Mouse (Mus musculus): ENCODE measurements around the gene Mllt3. TPM values are rescaled to one million over a fixed set of nuclear protein-coding genes. Genes with fewer than 3 reads are reported as not detected.

Gene Mllt3
- polyA plus RNA-seq, 1 experiment from 2014 or later = 37.9 TPM

DNA sequence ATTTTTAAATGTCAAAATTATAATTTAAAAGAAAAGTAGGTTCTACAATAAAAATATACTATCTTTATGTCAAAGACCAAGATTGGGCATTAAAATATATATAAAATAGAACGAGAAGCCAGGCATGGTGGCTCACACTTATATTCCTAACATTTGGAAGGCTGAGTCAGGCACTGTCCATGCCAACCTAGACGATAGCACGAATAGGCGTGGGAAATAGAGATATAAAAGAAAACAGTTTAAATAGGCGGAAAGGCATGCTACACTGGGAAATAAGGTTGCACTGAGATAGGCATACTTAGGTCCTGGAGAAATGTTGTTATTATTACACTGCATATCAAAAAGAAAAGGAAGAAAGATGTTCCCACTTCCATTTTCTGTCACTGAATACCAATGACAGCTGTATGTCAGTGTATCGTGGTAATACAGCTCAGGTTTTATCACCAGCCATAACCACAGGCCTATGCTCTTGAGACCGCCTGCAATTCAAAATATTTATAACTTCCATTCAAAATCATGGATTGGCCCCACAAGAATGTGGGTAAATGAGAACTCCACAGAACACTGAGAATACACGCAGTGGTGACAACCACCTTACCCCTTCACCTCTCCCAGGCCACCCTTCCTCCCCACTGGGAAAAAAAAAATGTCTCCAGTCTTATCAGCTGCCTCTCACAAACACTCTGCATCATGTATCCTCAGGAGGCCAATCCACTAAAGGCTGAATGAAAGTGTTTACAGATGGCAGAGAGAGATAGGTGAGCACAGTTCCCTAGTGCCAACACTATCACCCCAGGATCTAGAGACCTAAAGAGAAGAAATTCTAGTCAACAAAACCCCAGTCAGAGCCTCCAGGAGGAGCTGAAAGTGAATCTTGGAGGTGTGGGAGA is 102.6 kb downstream of the Mllt3 start:
- H3K27me3 ChIP-seq = no peaks in the 10 kb centered on the region
- ChIA-PET POLR2A (interaction anchor here (0.7 kb wide), 1 partner anchor 330 kb away, joined by 3 read pairs; no protein-coding TSS in a partner anchor), CTCF (interaction anchor here (1.2 kb wide), 1 partner anchor 9 kb away, joined by 3 read pairs; no protein-coding TSS in a partner anchor)
- in situ Hi-C loops (cut with MboI; ENCODE audit: low pct_unique_long_range_greater_than_20kb) = no loop called here
- ATAC-seq (no peak), DNase-seq (ENCODE audit: low read depth, low spot score) (no peak)
- no peak for TF ChIP-seq CTCF (IDR thresholded peaks at IDR 0.05)

DNA sequence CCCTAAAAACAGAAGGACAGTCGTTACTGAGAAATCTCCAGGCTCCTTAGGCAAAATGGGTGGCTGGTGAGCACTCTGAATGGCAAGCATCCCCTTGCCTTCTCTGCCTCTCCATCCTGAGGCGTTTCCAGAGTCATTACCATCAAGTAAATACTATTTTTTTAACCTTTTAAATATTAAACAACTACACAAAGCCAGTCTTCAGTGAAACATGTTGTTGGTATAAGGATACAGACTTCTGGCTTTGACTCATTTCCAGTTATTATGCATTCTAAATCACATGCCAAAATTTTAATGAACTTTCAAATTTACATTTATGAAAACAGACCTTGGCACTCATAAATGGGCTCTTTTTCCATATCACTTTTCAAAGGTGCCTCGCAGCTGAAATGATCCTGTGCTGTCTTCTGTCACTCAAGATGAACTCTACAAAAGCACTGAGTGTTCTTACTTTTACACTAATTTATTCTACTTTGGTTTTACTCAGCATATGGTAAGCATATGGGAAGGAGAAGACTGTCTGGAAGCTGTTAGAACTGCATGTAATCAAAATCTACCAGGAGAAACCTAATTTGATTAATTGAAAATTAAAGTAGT is 104.5 kb downstream of the Mllt3 start:
- ATAC-seq (no peak), DNase-seq (ENCODE audit: low read depth, low spot score) (no peak)
- POLR2A ChIA-PET = no interaction called here
- in situ Hi-C loops (cut with MboI; ENCODE audit: low pct_unique_long_range_greater_than_20kb) = no loop called here
- CTCF ChIA-PET = no interaction called here
- TF ChIP-seq CTCF (IDR thresholded peaks at IDR 0.05) = no peak
- H3K27me3 ChIP-seq = no peaks in the 10 kb centered on the region

DNA sequence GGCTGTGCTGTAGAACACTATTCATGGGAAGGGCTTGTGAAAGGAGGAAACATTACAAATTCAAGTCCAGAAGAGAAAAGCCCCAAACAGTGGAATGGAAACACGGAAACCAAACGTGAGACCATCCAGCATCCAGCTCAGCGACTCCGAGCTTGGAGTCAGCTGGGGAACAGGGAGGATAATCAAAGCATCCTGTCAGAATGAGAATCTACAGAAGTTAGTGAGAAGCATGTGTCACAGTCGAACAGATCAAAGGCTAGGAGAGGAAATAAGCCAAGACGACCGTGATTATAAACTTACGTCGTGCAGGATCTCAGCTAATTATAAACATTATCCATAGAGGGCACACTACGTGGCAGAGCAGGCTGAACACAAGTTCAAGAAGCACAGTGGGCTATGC is 105.8 kb downstream of the Mllt3 start:
- ChIA-PET POLR2A (no interaction called here), CTCF (no interaction called here)
- no peaks in the 10 kb centered on the region for H3K27me3 ChIP-seq
- no peak for TF ChIP-seq CTCF (IDR thresholded peaks at IDR 0.05)
- ATAC-seq (no peak), DNase-seq (ENCODE audit: low read depth, low spot score) (no peak)
- in situ Hi-C loops (cut with MboI; ENCODE audit: low pct_unique_long_range_greater_than_20kb) = no loop called here

DNA sequence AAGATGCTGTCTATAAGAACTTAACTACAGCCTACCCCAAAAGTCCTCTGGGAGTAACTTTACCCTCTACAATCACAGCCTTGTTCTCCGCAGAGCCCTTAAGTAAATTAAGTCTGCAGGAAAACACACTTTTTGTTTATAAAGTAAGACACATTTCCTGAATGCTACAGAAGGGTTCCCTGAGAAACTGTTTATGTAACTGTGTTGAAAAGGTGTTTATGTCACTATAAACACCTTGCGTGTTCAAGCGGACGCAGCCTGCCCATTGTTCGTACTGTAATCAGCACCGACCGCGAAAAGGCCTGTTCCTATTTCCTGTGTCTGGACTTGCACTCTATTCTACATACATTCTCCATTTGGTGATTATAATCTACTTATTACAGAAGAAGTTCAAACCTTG is 112.5 kb downstream of the Mllt3 start:
- no peaks in the 10 kb centered on the region for H3K27me3 ChIP-seq
- POLR2A ChIA-PET = no interaction called here
- in situ Hi-C loops (cut with MboI; ENCODE audit: low pct_unique_long_range_greater_than_20kb) = no loop called here
- no peak for DNase-seq (ENCODE audit: low read depth, low spot score)
- no peak for ATAC-seq
- CTCF ChIA-PET = no interaction called here
- no peak for TF ChIP-seq CTCF (IDR thresholded peaks at IDR 0.05)

DNA sequence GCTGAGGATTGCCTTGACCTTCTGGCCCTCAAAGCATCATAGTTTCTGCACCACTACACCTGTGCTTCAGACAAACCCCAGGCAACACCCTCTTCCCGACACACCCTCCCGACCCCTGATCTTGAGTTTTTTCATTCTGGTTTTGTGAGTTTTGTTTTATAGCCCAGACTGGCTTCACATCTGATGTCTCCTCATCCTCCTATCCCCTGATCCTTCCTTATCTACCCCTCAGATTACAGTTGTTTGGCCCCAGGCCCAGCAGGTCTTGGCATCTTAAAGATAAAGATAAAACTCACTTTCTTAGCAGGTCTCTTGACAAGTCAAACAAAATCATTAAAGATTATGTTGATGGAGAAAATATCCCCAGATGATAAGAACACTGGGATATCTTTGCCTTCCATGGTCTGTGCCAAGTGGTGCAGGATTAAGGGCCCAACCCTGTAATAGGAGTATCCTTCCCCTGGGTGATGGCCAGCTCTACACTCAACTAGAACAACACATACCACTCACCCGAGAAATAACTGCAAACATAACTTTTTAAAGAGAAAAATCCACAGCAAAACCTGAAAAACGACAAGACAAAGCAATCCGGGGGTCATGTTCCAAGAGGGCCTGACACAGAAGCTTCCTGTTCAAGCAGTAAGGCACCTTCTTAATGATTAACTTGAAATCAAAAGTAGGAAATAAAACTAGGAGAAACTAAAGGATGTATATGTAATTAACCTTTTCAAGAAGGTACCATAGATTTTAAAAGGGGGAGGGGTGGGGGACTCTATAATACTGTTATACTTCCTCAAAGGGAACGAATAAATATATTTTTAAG is 121.8 kb downstream of the Mllt3 start:
- DNase-seq (ENCODE audit: low read depth, low spot score) = no peak

DNA sequence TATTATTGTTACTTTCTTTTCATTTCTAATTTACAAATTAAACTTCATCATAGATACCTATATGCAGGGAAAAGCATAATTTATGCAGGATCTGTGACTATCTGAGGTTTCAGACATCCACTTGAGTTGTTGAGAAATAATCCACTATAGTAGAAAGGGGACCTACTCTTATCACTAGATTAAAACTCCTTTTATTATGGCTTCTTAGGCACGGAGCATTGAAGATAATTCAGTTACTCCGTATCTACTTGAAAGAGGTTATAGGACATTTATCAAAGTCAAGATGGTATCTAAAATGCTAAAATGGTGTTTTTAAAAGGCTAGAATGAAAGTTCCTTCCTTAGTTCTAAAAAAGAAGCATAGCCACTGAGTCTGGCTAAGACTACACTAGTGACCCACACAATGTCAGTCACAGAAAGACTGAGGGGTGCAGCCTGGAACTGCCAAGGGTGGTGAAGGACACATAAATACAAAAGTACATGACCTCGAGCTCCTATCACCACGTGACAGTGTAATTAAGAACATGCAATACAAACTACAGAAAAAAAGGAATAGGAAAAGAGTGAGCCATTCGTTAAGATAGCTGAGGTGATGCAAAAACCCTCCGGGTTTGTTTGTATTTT is 127.9 kb downstream of the Mllt3 start:
- POLR2A ChIA-PET = interaction anchor here (0.6 kb wide), 1 partner anchor 334 kb away, joined by 3 read pairs; no protein-coding TSS in a partner anchor
- DNase-seq (ENCODE audit: low read depth, low spot score) (no peak), ATAC-seq (no peak)
- CTCF ChIA-PET = no interaction called here
- TF ChIP-seq CTCF (IDR thresholded peaks at IDR 0.05) = no peak
- in situ Hi-C loops (cut with MboI; ENCODE audit: low pct_unique_long_range_greater_than_20kb) = no loop called here
- no peaks in the 10 kb centered on the region for H3K27me3 ChIP-seq

More for the DNA sequence above, 121.8 kb downstream of the Mllt3 start:
- no peak for ATAC-seq
- no peak for TF ChIP-seq CTCF (IDR thresholded peaks at IDR 0.05)
- ChIA-PET POLR2A (interaction anchor here (1.1 kb wide), 1 partner anchor 9 kb away, joined by 3 read pairs; no protein-coding TSS in a partner anchor), CTCF (interaction anchor here (1.0 kb wide), 1 partner anchor 282 kb away, joined by 3 read pairs; no protein-coding TSS in a partner anchor)
- H3K27me3 ChIP-seq = no peaks in the 10 kb centered on the region
- in situ Hi-C loops (cut with MboI; ENCODE audit: low pct_unique_long_range_greater_than_20kb) = no loop called here

DNA sequence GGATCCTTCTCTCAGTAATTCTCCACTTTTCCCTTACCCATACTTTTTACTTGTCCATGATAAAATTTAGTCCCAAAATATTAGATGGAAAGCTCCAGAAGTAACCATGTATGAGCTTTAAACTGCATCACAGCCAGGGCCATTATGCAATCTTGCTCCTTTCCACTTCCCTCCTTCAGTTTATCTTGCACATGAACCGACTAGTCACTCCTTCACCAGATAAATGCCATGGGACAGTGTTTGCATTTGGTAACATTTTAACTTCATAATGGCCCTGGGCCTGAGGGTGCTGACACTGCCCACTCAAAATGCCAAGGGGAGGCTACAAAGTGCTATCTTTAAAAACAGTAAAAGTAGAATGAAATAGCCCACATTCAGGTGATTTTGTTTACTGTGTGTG is 128.4 kb downstream of the Mllt3 start:
- no peaks in the 10 kb centered on the region for H3K27me3 ChIP-seq
- DNase-seq (ENCODE audit: low read depth, low spot score) (no peak), ATAC-seq (no peak)
- ChIA-PET CTCF (no interaction called here), POLR2A (interaction anchor here (0.6 to 1.2 kb wide), 2 partner anchors 11 to 334 kb away, joined by 3 to 4 read pairs; no protein-coding TSS in a partner anchor)
- no peak for TF ChIP-seq CTCF (IDR thresholded peaks at IDR 0.05)
- in situ Hi-C loops (cut with MboI; ENCODE audit: low pct_unique_long_range_greater_than_20kb) = no loop called here

DNA sequence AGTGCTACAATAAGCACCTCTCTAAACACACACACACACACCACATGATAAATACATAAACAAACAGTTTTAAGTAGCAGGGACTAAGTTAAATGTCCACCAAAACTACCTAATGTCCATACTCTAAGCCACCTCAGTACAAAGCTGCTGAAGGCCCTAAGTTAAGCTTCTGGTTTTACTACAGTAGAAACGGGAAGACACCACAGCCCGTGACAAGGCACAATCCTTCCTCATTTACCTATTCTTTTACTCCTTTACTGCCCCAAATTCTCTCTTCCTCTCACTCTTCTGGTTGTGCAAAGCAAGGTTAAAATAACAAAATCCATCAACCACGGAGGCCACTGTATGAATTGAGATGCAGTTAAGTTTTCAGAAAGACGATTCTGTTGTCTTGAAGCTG is 130.6 kb downstream of the Mllt3 start:
- DNase-seq (ENCODE audit: low read depth, low spot score) = no peak
- ATAC-seq = no peak
- ChIA-PET CTCF (interaction anchor here (1.5 kb wide), 1 partner anchor 13 kb away, joined by 4 read pairs; no protein-coding TSS in a partner anchor), POLR2A (interaction anchor here (1.5 kb wide), 1 partner anchor 9 kb away, joined by 3 read pairs; no protein-coding TSS in a partner anchor)
- H3K27me3 ChIP-seq = no peaks in the 10 kb centered on the region
- TF ChIP-seq CTCF (IDR thresholded peaks at IDR 0.05) = no peak
- in situ Hi-C loops (cut with MboI; ENCODE audit: low pct_unique_long_range_greater_than_20kb) = no loop called here

DNA sequence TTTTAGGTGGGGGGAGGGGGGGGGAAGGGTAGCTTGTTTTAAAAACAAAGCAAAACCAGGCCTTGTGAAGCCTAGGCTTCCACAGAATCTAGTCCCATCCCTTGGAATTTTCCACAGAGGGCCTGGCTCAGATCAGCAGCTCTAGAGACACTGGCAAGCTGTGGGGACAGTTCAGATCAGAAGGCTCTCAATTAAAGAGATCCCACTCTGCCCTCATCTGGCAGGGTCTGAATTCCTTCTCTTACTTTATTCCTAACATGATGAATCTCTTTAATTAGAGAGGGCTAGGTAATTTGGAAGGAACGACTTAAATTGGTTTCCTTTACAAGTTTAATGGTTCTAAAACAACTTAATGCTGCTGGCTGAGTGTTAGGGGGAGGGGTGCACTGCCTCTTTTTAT is 132.0 kb downstream of the Mllt3 start:
- H3K27me3 ChIP-seq = no peaks in the 10 kb centered on the region
- peak; percentile 25 for TF ChIP-seq CTCF (IDR thresholded peaks at IDR 0.05)
- ChIA-PET POLR2A (no interaction called here), CTCF (interaction anchor here (0.8 kb wide), 1 partner anchor 10 kb away, joined by 3 read pairs; no protein-coding TSS in a partner anchor)
- in situ Hi-C loops (cut with MboI; ENCODE audit: low pct_unique_long_range_greater_than_20kb) = no loop called here
- ATAC-seq (no peak), DNase-seq (ENCODE audit: low read depth, low spot score) (no peak)

DNA sequence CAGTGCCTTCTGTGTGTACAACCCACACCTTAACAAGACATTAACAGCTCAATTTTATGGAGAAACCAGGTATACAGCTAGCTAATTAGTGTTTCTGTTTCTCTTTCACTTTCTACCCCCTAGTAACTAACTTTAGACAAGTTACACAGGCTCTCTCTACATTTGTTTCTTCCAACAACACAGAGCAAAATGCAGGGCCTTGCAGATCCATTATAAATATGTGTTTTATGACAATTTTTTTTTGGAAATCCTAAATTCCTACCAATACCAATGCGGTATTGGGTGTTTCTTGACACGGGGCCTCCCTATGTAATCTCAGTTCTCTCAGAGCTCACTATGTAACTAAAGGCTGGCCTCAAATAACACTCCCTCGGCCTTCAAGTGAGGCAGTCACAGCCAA is 139.7 kb downstream of the Mllt3 start:
- no peak for DNase-seq (ENCODE audit: low read depth, low spot score)
- ChIA-PET POLR2A (interaction anchor here (0.5 to 1.0 kb wide), 3 partner anchors 10 to 132 kb away, joined by 3 to 4 read pairs (median 4); no protein-coding TSS in a partner anchor), CTCF (no interaction called here)
- in situ Hi-C loops (cut with MboI; ENCODE audit: low pct_unique_long_range_greater_than_20kb) = no loop called here
- no peaks in the 10 kb centered on the region for H3K27me3 ChIP-seq
- TF ChIP-seq CTCF (IDR thresholded peaks at IDR 0.05) = no peak
- ATAC-seq = no peak
